Mouse (Mus musculus) stomach, postnatal 0 days (tissue): ENCODE results near the gene Ceacam15.

ENCODE experiments used
- CTCF ChIP-seq: IDR thresholded peaks from 2 replicates; pipeline ENCODE4 v1.5.1; 2016; ENCODE audit warnings: antibody characterized with exemption, low read depth, mild to moderate bottlenecking, moderate library complexity
- EP300 ChIP-seq: optimal IDR thresholded peaks from 2 replicates; pipeline ENCODE3; 2016; ENCODE audit warnings: antibody characterized with exemption

DNA sequence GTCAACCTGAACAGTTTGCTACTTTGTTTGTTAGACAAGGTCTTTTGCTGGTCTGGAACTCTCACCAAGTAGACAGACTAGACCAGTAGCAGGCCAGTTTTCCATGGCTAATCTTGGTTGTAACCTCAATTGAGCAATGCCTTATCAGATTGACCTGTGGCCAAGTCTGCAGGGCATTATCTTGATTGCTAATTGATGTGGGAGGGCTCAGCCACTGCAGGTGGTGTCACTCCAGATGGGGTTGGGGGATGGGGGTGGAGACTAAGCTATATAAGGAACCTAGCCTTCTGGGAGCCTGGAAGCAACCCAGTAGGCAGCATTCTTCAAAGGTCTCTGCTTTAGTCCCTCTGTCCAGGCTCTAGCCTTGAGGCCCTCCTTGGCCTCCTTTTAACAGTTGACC, 51.8 kb downstream of the Ceacam15 start:
- TF ChIP-seq CTCF, result no peak
- TF ChIP-seq EP300, result no peak
